Mouse (Mus musculus) kidney, embryonic 15.5 days (tissue): ENCODE results near the gene Gabrr1. TPM values are rescaled to one million over a fixed set of nuclear protein-coding genes. Genes with fewer than 3 reads are reported as not detected.

Experiments
- polyA plus RNA-seq: library from polyadenylated mRNA; unstranded; fragments of >200 nt; fragmentation: Nextera tagmentation; extraction: Ambion mirVana; gene quantifications from 2 replicates; pipeline ENCODE4 v1.2.1, GENCODE M21; 2015

The Gabrr1 gene
- polyA plus RNA-seq, 1 experiment from 2014 or later = 0.06 TPM

Other genes starting within 250 kb of the Gabrr1 start
- gene Ankrd6, start 181.7 kb upstream of the Gabrr1 start, polyA plus RNA-seq = 12.1 and 13.1 TPM in 2 replicates
- 17.6 and 21.1 TPM in 2 replicates for gene Rragd, start 149.5 kb upstream of the Gabrr1 start, polyA plus RNA-seq
- 44.7 and 48.9 TPM in 2 replicates for gene Ube2j1, start 101.1 kb upstream of the Gabrr1 start, polyA plus RNA-seq
- 0.36 TPM in 1 of 2 replicates, not detected in the other for gene Gabrr2, start 69.5 kb upstream of the Gabrr1 start, polyA plus RNA-seq
- gene Pm20d2, start 57.2 kb downstream of the Gabrr1 start, polyA plus RNA-seq = 0.83 and 1.2 TPM in 2 replicates
- 4.7 and 5.1 TPM in 2 replicates for gene Srsf12, start 76.5 kb downstream of the Gabrr1 start, polyA plus RNA-seq
- gene Pnrc1, start 157.6 kb downstream of the Gabrr1 start, polyA plus RNA-seq = 86.5 and 90.2 TPM in 2 replicates
- gene Rngtt, start 177.8 kb downstream of the Gabrr1 start, polyA plus RNA-seq = 25.3 and 26.4 TPM in 2 replicates